Mouse (Mus musculus): ENCODE measurements around the gene Med7.
"Not testable (repeated sequence)": the region's sequence is repeated elsewhere in the genome, so short reads cannot be mapped to it uniquely, and the experiment has no call there.

The Med7 gene

GRCm38 (mm10) chr11:46436760-46437458 lies at the start of gene Med7:
Med7 (plus strand) TSS chr11:46436925.
- DNase-seq: peak; percentile 96

- DNase-seq: no peak
Measured at GRCm38 (mm10) chr11:46387061-46387460, 49.7 kb upstream of the Med7 start.

GRCm38 (mm10) chr11:46388438-46388837 lies 48.3 kb upstream of the Med7 start:
- no peak for DNase-seq

GRCm38 (mm10) chr11:46389336-46390117 lies 47.2 kb upstream of the Med7 start, which contains the start of gene Itk:
Itk (minus strand) TSS chr11:46389515.
- DNase-seq: no peak

GRCm38 (mm10) chr11:46390621-46391020 lies 46.1 kb upstream of the Med7 start:
- DNase-seq: no peak

- no peak for DNase-seq
Measured at GRCm38 (mm10) chr11:46392890-46393289, 43.8 kb upstream of the Med7 start.

- DNase-seq: no peak
Measured at GRCm38 (mm10) chr11:46393413-46393812, 43.3 kb upstream of the Med7 start.

- DNase-seq: no peak
Measured at GRCm38 (mm10) chr11:46395088-46395487, 41.6 kb upstream of the Med7 start.

- no peak for DNase-seq
Measured at GRCm38 (mm10) chr11:46395698-46396097, 41.0 kb upstream of the Med7 start.

- no peak for DNase-seq
Measured at GRCm38 (mm10) chr11:46396167-46396859, 40.4 kb upstream of the Med7 start, which contains the start of gene Fam71b. Fam71b (plus strand) TSS chr11:46396559.

GRCm38 (mm10) chr11:46396860-46397179 lies 39.9 kb upstream of the Med7 start:
- no peak for DNase-seq

- DNase-seq: no peak
Measured at GRCm38 (mm10) chr11:46397900-46398299, 38.8 kb upstream of the Med7 start.

GRCm38 (mm10) chr11:46398473-46398872 lies 38.3 kb upstream of the Med7 start:
- DNase-seq: no peak

- DNase-seq: no peak
Measured at GRCm38 (mm10) chr11:46398933-46399383, 37.8 kb upstream of the Med7 start.

- DNase-seq: no peak
Measured at GRCm38 (mm10) chr11:46401555-46401954, 35.2 kb upstream of the Med7 start.

- DNase-seq: no peak
Measured at GRCm38 (mm10) chr11:46404986-46405385, 31.7 kb upstream of the Med7 start.

GRCm38 (mm10) chr11:46406721-46407120 lies 30.0 kb upstream of the Med7 start:
- peak; percentile 40 for DNase-seq

GRCm38 (mm10) chr11:46410018-46410563 lies 26.6 kb upstream of the Med7 start:
- DNase-seq: no peak

- no peak for DNase-seq
Measured at GRCm38 (mm10) chr11:46418438-46418837, 18.3 kb upstream of the Med7 start.

GRCm38 (mm10) chr11:46418860-46419259 lies 17.9 kb upstream of the Med7 start:
- no peak for DNase-seq

- no peak for DNase-seq
Measured at GRCm38 (mm10) chr11:46421086-46421888, 15.4 kb upstream of the Med7 start.

- DNase-seq: not testable (repeated sequence)
Measured at GRCm38 (mm10) chr11:46428131-46428530, 8.6 kb upstream of the Med7 start.

Data from cerebellum, adult 9-10 months (tissue).